Mouse (Mus musculus): ENCODE results near the gene Spin2c.

DNA sequence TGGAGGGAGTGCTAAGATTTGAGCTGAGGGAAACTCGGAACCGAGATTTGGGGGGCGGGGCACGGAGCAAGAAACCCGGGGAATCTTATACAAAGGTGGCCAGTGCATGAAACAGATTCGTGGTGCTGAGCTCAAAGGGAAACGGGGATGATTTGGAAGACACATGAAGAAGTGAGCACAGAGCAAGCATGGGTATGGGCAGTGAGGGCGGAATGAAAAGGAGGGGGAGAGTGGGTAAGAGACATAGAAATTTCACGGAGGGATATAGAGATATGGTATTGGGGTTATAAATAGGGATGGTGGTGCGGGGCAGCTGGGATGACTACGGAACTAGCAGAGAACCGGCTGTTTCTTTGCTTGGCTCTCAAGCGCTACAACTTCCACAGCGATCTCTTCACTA lies 581 bp downstream of the Spin2c start:
- TF ChIP-seq CTCF (IDR thresholded peaks at IDR 0.05; ENCODE audit: insufficient read depth, low read length): no peak
- no peak for TF ChIP-seq POLR2A (IDR thresholded peaks at IDR 0.05; ENCODE audit: borderline replicate concordance, extremely low read depth, low read depth, low read length)
